Mouse (Mus musculus) forebrain, embryonic 12.5 days (tissue): Measurements from ENCODE around the gene Lpp. TPM values are rescaled to one million over a fixed set of nuclear protein-coding genes. Genes with fewer than 3 reads are reported as not detected.

Source experiments
- ATAC-seq: fragments of 200-750 bp; cut with Nextera tagmentation; 2 replicates; pipeline ENCODE4 v1.8.0; 2017; ENCODE audit warnings: moderate TSS enrichment; ENCODE audit not compliant: low FRiP score
- H3K27ac ChIP-seq: fragments of 300-500 bp; sonication (generic); 2 replicates; pipeline ENCODE4 v1.5.1; 2016; ENCODE audit warnings: mild to moderate bottlenecking
- H3K27me3 ChIP-seq: fragments of 300-500 bp; sonication (generic); 2 replicates; pipeline ENCODE4 v1.6.1; 2016; ENCODE audit warnings: mild to moderate bottlenecking
- H3K36me3 ChIP-seq: fragments of 300-500 bp; sonication (generic); replicated peaks from 2 replicates; pipeline ENCODE4 v1.6.1; 2016; ENCODE audit warnings: mild to moderate bottlenecking
- H3K4me1 ChIP-seq: fragments of 300-500 bp; sonication (generic); 2 replicates; pipeline ENCODE4 v1.6.1; 2016
- H3K4me2 ChIP-seq: fragments of 300-500 bp; sonication (generic); 2 replicates; pipeline ENCODE4 v1.6.1; 2016; ENCODE audit warnings: mild to moderate bottlenecking, moderate library complexity
- H3K4me3 ChIP-seq: fragments of 300-500 bp; sonication (generic); replicated peaks from 2 replicates; pipeline ENCODE4 v1.5.1; 2016; ENCODE audit warnings: mild to moderate bottlenecking
- H3K9ac ChIP-seq: fragments of 300-500 bp; sonication (generic); 2 replicates; pipeline ENCODE4 v1.6.1; 2016; ENCODE audit warnings: mild to moderate bottlenecking
- H3K9me3 ChIP-seq: fragments of 300-500 bp; sonication (generic); 2 replicates; pipeline ENCODE4 v1.6.1; 2016
- WGBS: fragments of 180-500 bp; shearing (Covaris S2); methylation state at CpG from one replicate; pipeline ENCODE4 v1.1.7; 2016; 5-methylcytosine and 5-hydroxymethylcytosine counted together
- polyA plus RNA-seq: library from polyadenylated mRNA; unstranded; fragments of >200 nt; fragmentation: Nextera tagmentation; extraction: Ambion mirVana; gene quantifications from 2 replicates; pipeline ENCODE4 v1.2.1, GENCODE M21; 2016

Lpp gene
- polyA plus RNA-seq, 1 experiment from 2014 or later = 18.1 TPM

DNA sequence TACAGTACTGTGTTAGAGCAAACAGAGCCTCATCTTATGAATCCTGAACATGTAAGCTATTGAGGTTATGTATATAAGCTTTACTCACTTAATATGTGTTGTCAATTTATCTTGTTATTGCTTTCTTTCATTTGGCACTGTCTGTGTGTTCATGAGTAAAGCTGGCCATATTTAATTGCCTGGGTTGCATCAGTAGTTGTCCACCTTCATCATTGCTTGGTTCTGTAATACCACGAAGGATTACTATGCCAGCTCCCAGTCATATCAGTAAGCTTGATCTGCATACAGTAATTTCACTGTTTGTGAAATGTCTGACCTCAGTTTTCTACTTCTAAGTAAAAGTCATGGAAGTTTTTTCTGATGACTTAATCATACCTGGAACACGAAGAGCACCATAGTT, 401.4 kb downstream of the Lpp start:
- 87% methylated on average over 2 of the region's 2 CpGs for WGBS
- Histone ChIP-seq H3K27me3 (no peaks in the 10 kb centered on the region), H3K4me2 (no peak overlapping the region), H3K9me3 (no peaks in the 10 kb centered on the region), H3K4me3 (no peak overlapping the region), H3K4me1 (no peaks in the 10 kb centered on the region), H3K9ac (no peak overlapping the region), H3K27ac (no peak overlapping the region), H3K36me3 (no peaks in the 10 kb centered on the region)
- no peak for ATAC-seq

- H3K4me3 ChIP-seq = no peak overlapping the region
- H3K27ac ChIP-seq = no peak overlapping the region
- no peaks in the 10 kb centered on the region for H3K36me3 ChIP-seq
- H3K4me1 ChIP-seq = peaks cover 11% of the 10 kb centered on the region
- no peak overlapping the region for H3K9ac ChIP-seq
- WGBS = 84% methylated on average over 4 of the region's 4 CpGs
- no peaks in the 10 kb centered on the region for H3K9me3 ChIP-seq
- H3K4me2 ChIP-seq = no peak overlapping the region
- H3K27me3 ChIP-seq = no peaks in the 10 kb centered on the region
- no peak for ATAC-seq
These were observed 408.0 kb downstream of the Lpp start for GRCm38 (mm10) chr16:24801355-24801754.

GRCm38 (mm10) chr16:24801780-24802179, 408.5 kb downstream of the Lpp start:
- Histone ChIP-seq H3K9me3 (no peaks in the 10 kb centered on the region), H3K4me3 (no peak overlapping the region), H3K9ac (no peak overlapping the region), H3K4me1 (peaks cover 11% of the 10 kb centered on the region), H3K36me3 (no peaks in the 10 kb centered on the region), H3K27ac (no peak overlapping the region), H3K4me2 (no peak overlapping the region), H3K27me3 (no peaks in the 10 kb centered on the region)
- ATAC-seq = no peak
- 9% methylated on average over 1 of the region's 1 CpGs for WGBS

DNA sequence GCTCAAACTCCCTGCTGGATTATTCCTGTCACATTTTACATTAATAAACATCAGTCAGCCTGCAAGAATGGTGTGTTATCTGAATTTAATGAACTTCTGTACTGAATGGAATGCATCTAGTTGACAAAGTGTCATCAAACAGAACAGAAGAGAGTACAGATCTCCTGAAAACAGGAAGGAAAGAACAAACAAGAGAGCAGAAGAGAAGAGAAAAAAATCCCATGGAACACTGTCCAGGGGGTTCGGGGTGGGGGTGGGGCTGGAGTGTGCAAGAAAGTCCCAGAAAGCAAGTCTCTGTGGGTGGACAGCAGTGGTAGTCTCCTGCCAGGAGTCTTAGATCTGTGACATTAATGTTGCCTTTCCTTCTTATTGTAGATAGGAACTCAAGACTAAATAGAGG, 412.8 kb downstream of the Lpp start:
- Histone ChIP-seq H3K9ac (no peak overlapping the region), H3K27ac (no peak overlapping the region), H3K36me3 (no peaks in the 10 kb centered on the region), H3K9me3 (no peaks in the 10 kb centered on the region), H3K4me3 (no peak overlapping the region), H3K4me2 (no peak overlapping the region), H3K27me3 (no peaks in the 10 kb centered on the region), H3K4me1 (peaks cover 11% of the 10 kb centered on the region)
- ATAC-seq = no peak
- WGBS = 96% methylated on average over 1 of the region's 1 CpGs

- H3K9me3 ChIP-seq = no peaks in the 10 kb centered on the region
- no peak overlapping the region for H3K4me2 ChIP-seq
- ATAC-seq = no peak
- H3K36me3 ChIP-seq = no peaks in the 10 kb centered on the region
- no peak overlapping the region for H3K4me3 ChIP-seq
- H3K4me1 ChIP-seq = no peaks in the 10 kb centered on the region
- no peak overlapping the region for H3K27ac ChIP-seq
- no peaks in the 10 kb centered on the region for H3K27me3 ChIP-seq
- H3K9ac ChIP-seq = no peak overlapping the region
- WGBS = 65% methylated on average over 4 of the region's 4 CpGs
These were observed 414.3 kb downstream of the Lpp start for GRCm38 (mm10) chr16:24807565-24807964.

DNA sequence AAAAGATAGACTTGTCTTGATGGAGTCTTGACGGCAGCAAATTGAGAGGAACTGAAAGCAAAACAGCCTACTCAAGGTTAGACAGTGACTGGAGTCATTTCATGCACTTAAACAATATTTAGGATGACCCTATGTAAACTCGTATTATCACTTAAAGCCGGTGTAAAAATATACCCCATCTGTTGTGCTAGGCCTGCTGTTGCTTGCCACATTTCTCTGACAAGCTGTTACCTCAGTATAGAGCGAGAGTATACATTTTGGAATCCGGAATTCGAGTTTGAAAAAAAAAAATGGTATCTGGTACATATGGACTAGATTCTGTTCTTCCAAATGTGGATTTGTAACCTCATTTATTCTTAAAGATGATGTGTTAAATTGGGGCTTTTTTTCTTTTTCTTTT, 416.5 kb downstream of the Lpp start:
- no peak for ATAC-seq
- no peaks in the 10 kb centered on the region for H3K9me3 ChIP-seq
- no peaks in the 10 kb centered on the region for H3K27me3 ChIP-seq
- no peaks in the 10 kb centered on the region for H3K4me1 ChIP-seq
- no peak overlapping the region for H3K27ac ChIP-seq
- no peak overlapping the region for H3K4me2 ChIP-seq
- H3K36me3 ChIP-seq = no peaks in the 10 kb centered on the region
- no peak overlapping the region for H3K4me3 ChIP-seq
- 91% methylated on average over 6 of the region's 6 CpGs for WGBS
- H3K9ac ChIP-seq = no peak overlapping the region

GRCm38 (mm10) chr16:24816621-24817020, 423.3 kb downstream of the Lpp start:
- WGBS = 81% methylated on average over 3 of the region's 3 CpGs
- H3K9ac ChIP-seq = no peak overlapping the region
- H3K4me3 ChIP-seq = no peak overlapping the region
- no peak for ATAC-seq
- H3K27ac ChIP-seq = no peak overlapping the region
- no peaks in the 10 kb centered on the region for H3K36me3 ChIP-seq
- no peaks in the 10 kb centered on the region for H3K27me3 ChIP-seq
- no peaks in the 10 kb centered on the region for H3K4me1 ChIP-seq
- H3K9me3 ChIP-seq = no peaks in the 10 kb centered on the region
- no peak overlapping the region for H3K4me2 ChIP-seq

GRCm38 (mm10) chr16:24817381-24817780, 424.1 kb downstream of the Lpp start:
- H3K4me3 ChIP-seq = no peak overlapping the region
- ATAC-seq = no peak
- H3K27me3 ChIP-seq = no peaks in the 10 kb centered on the region
- H3K27ac ChIP-seq = no peak overlapping the region
- 92% methylated on average over 3 of the region's 3 CpGs for whole genome bisulfite sequencing
- H3K36me3 ChIP-seq = no peaks in the 10 kb centered on the region
- H3K9ac ChIP-seq = no peak overlapping the region
- H3K4me1 ChIP-seq = no peaks in the 10 kb centered on the region
- no peaks in the 10 kb centered on the region for H3K9me3 ChIP-seq
- H3K4me2 ChIP-seq = no peak overlapping the region

DNA sequence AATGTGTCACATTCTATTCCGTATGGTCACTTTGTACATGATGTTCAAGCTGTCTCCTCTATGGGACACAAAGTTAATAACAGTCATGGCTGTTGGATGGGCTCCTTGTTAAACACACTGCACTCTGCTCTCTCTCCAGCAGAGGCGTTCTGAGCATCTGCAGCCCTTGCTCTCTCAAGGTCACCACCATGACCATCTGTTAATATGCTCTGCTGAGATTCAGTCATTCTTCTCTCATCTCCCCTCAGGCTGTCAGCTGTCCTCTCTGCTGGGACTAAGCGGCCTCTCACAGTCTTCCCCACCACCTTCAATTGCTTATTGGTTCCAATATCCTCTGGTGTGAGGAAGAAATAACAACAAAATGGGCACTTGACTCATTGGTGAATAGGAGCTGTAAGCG, 425.8 kb downstream of the Lpp start:
- 66% methylated on average over 4 of the region's 4 CpGs for WGBS
- Histone ChIP-seq H3K4me2 (no peak overlapping the region), H3K4me1 (no peaks in the 10 kb centered on the region), H3K4me3 (no peak overlapping the region), H3K9ac (no peak overlapping the region), H3K9me3 (no peaks in the 10 kb centered on the region), H3K36me3 (no peaks in the 10 kb centered on the region), H3K27me3 (no peaks in the 10 kb centered on the region), H3K27ac (no peak overlapping the region)
- peak; percentile 49; the same call in 1 of the 2 replicates for ATAC-seq

GRCm38 (mm10) chr16:24822182-24822875, 429.0 kb downstream of the Lpp start:
- Histone ChIP-seq H3K4me2 (no peak overlapping the region), H3K9ac (no peak overlapping the region), H3K9me3 (no peaks in the 10 kb centered on the region), H3K4me3 (no peak overlapping the region), H3K4me1 (no peaks in the 10 kb centered on the region), H3K27me3 (no peaks in the 10 kb centered on the region), H3K36me3 (no peaks in the 10 kb centered on the region), H3K27ac (no peak overlapping the region)
- 84% methylated on average over 5 of the region's 5 CpGs for whole genome bisulfite sequencing
- ATAC-seq = no peak

- no peak overlapping the region for H3K27ac ChIP-seq
- no peak overlapping the region for H3K4me3 ChIP-seq
- H3K36me3 ChIP-seq = no peaks in the 10 kb centered on the region
- ATAC-seq = no peak
- H3K4me2 ChIP-seq = no peak overlapping the region
- no peaks in the 10 kb centered on the region for H3K4me1 ChIP-seq
- WGBS = 91% methylated on average over 1 of the region's 1 CpGs
- no peaks in the 10 kb centered on the region for H3K27me3 ChIP-seq
- no peak overlapping the region for H3K9ac ChIP-seq
- H3K9me3 ChIP-seq = no peaks in the 10 kb centered on the region
These were observed 429.6 kb downstream of the Lpp start for GRCm38 (mm10) chr16:24822918-24823317.

DNA sequence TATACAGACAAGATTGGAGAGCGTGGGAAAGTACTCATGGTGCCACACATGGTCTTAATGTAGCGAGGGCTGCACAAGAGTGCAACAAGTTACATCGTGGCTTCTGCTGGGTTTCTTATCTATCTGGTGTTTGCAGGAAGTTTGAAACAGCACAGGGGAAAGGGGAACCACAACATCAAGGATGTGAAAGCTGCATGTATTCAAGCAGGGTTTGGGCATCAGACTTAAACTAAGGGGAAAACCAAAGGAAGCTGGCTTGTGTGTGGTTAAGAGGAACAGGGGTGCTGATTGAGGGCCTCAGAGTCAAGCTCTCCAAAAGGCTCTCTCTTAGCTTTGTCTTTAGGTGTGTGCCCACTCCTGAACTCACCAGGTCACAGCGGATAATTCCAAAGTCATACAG, 433.1 kb downstream of the Lpp start:
- Histone ChIP-seq H3K9me3 (no peaks in the 10 kb centered on the region), H3K4me1 (no peaks in the 10 kb centered on the region), H3K36me3 (no peaks in the 10 kb centered on the region), H3K4me2 (no peak overlapping the region), H3K27me3 (no peaks in the 10 kb centered on the region), H3K27ac (no peak overlapping the region), H3K9ac (no peak overlapping the region), H3K4me3 (no peak overlapping the region)
- WGBS = 94% methylated on average over 4 of the region's 4 CpGs
- ATAC-seq = no peak

DNA sequence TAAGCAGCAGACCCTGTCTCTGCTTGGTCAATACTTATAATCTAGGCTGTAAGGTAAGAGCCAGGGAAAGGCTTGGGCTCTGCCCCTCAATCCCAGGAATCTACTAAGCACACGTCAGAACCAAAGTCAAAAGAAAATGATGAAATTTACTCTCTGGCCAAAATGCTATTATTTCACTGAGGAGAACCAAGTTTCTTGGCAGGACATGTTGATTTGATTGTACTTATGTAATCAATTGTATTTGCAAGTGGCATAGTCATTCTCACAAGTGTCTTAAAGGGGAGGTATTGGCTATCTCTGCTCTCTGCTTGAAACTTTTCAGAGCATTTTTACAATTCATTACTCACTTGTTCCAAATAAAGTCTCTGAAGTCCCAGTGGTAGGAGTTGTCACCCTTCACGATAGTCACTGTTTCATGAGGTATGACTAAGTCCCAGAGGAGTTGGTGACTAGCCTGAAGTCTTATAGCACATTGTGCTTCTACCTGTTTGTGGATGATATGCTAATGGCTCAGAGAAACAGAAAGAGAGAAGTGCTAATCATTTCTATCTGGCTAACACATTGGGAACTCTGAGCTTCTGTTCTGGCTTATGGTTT, 435.0 kb downstream of the Lpp start:
- Histone ChIP-seq H3K4me1 (no peaks in the 10 kb centered on the region), H3K36me3 (no peaks in the 10 kb centered on the region), H3K9ac (no peak overlapping the region), H3K27me3 (no peaks in the 10 kb centered on the region), H3K4me2 (no peak overlapping the region), H3K9me3 (no peaks in the 10 kb centered on the region), H3K27ac (no peak overlapping the region), H3K4me3 (no peak overlapping the region)
- WGBS = 92% methylated on average over 2 of the region's 2 CpGs
- no peak for ATAC-seq
